Mouse (Mus musculus): ENCODE measurements around the gene Wipi1.

GRCm38 (mm10) chr11:109594761-109595160 lies 17.0 kb downstream of the Wipi1 start:
- TF ChIP-seq POLR2A (IDR thresholded peaks at IDR 0.05; ENCODE audit: low read depth, low read length) (no peak), CTCF (IDR thresholded peaks at IDR 0.05; ENCODE audit: extremely low read depth, insufficient read depth, insufficient read length, insufficient replicate concordance) (no peak)
